Mouse (Mus musculus) ovary, adult 18-20 months (tissue): ENCODE measurements around the gene Rfesd.

Experiments
- DNase-seq: peaks from one replicate; pipeline ENCODE4 v3.0.0; 2022; ENCODE audit warnings: low spot score, mixed read lengths

Gene Rfesd

GRCm38 (mm10) chr13:75981901-75982300 is 36.6 kb downstream of the Rfesd start:
- no peak for DNase-seq

- no peak for DNase-seq
These were observed 41.9 kb downstream of the Rfesd start for GRCm38 (mm10) chr13:75976649-75977048.

- DNase-seq, result no peak
These were observed 42.3 kb downstream of the Rfesd start for GRCm38 (mm10) chr13:75976218-75976617.

GRCm38 (mm10) chr13:75975629-75976028 is 42.9 kb downstream of the Rfesd start:
- DNase-seq, result no peak

GRCm38 (mm10) chr13:75974481-75974880 is 44.0 kb downstream of the Rfesd start:
- DNase-seq, result no peak

DNA sequence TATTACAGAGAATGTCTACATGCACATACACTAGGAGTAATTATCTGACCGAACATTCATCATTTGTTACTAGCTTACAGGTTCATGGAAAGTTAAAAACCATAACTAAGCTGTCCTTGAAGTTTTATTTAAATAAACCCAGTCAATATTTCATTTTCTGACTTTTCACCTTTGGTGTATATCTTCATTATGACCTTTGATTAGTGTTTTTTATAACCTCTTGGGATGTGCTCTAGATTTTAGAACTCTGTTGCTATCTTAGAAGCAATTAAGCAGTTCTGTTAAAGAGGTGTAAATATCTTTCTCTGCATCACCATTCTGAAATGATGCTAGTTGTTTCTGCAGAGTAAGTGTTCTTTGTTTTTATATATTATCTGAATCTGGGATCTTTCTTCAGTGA is 51.7 kb downstream of the Rfesd start, which contains the start of gene Spata9:
TSS of gene Spata9 (plus strand) at position 301 of the 400 bp plus-strand sequence.
- no peak for DNase-seq

GRCm38 (mm10) chr13:75955357-75955992 is 63.0 kb downstream of the Rfesd start:
- DNase-seq, result no peak
